Mouse (Mus musculus): ENCODE data around the gene S100g. TPM values are rescaled to one million over a fixed set of nuclear protein-coding genes. Genes with fewer than 3 reads are reported as not detected.

S100g gene
- polyA plus RNA-seq, 1 experiment from 2014 or later, result 305 TPM

DNA sequence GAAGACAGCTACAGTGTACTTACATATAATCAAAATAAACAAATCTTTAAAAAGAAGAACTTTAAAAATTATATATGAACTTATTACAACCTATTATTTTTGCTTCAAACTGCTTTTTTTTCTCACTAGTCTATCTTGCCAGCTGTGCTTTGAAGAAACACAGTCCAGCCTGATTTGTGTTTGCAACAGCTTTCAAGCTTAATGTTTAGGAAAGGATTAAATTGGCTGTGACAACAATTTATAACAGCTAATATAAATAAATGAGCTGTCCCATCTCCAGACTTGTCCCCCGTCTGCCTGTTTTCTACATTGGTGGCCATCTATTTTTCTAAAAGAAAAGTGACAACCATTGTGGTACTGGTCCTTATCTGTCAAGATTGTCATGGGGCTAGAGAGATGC, 22.4 kb downstream of the S100g start:
- Histone ChIP-seq H3K36me3 (ENCODE audit: control insufficient read depth, insufficient read depth, low read length) (no peaks in the 10 kb centered on the region), H3K9ac (ENCODE audit: low read depth, low read length) (no peak overlapping the region), H3K4me1 (ENCODE audit: control insufficient read depth, insufficient read depth, low read length) (no peaks in the 10 kb centered on the region), H3K27ac (ENCODE audit: low read length) (no peak overlapping the region), H3K9me3 (ENCODE audit: control insufficient read depth, low read length) (no peaks in the 10 kb centered on the region), H3K4me3 (ENCODE audit: low read length) (no peak overlapping the region), H3K27me3 (replicated peaks; ENCODE audit: control insufficient read depth, insufficient read depth, low read length) (no peaks in the 10 kb centered on the region), H3K4me2 (ENCODE audit: low read depth, low read length) (no peak overlapping the region)
- ATAC-seq, result no peak
- 60% methylated on average over 1 of the region's 1 CpGs for WGBS

DNA sequence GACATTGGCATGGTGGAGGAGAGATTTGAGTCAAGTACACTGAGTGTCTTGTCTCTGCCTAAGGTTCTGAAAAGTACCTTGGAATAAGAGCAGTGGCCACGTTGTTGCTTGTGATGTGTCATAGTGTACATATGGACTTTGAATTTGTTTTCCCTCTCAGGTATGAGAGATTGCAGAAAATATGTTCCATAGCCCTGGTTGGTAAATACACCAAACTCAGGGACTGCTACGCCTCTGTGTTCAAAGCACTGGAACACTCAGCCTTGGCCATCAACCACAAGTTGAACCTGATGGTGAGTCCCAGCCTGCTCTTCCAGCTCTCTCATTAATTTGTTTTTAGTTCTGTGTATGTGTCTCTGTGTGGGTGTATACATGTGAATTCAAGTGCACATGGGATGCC, 32.9 kb downstream of the S100g start:
- Histone ChIP-seq H3K4me2 (ENCODE audit: low read depth, low read length) (no peak overlapping the region), H3K27me3 (replicated peaks; ENCODE audit: control insufficient read depth, insufficient read depth, low read length) (no peaks in the 10 kb centered on the region), H3K36me3 (ENCODE audit: control insufficient read depth, insufficient read depth, low read length) (no peaks in the 10 kb centered on the region; the same call in 1 of the 2 replicates), H3K9me3 (ENCODE audit: control insufficient read depth, low read length) (no peaks in the 10 kb centered on the region), H3K4me3 (ENCODE audit: low read length) (no peak overlapping the region), H3K9ac (ENCODE audit: low read depth, low read length) (no peak overlapping the region), H3K27ac (ENCODE audit: low read length) (no peak overlapping the region), H3K4me1 (ENCODE audit: control insufficient read depth, insufficient read depth, low read length) (no peaks in the 10 kb centered on the region)
- no peak for ATAC-seq
- 86% methylated on average over 2 of the region's 2 CpGs for WGBS

DNA sequence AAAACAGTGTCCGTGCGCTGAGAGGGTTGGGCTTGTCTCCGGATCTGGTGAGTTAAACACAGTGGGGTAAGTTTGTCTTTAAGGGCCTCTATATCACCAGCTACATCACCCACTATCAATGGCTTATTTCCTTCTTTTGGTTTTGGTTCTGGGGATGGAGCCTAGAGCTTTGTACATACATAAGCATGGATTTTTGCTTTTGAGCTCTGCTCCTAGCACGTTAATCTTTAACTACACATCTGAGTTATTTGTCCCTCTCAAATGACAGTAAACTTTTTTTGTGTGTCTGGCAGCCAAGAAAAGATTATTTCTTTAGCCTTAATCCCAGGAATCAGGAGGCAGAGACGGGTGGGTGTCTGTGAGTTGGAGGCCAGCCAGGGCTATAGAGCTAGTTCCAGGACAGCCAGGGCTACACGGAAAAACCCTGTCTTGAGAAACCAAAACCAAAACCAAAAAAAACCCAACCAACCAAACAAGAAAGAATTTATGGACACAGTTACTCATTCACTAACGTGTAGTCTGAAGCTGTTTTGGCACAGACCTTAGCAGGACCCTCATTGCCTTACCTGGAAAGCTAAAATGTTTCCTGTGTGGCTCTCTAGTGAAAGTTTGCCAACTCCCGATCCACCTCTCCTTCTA, 42.8 kb downstream of the S100g start:
- 69% methylated on average over 8 of the region's 8 CpGs for whole genome bisulfite sequencing
- no peak for ATAC-seq
- no peak overlapping the region for H3K27ac ChIP-seq (ENCODE audit: low read length)
- no peaks in the 10 kb centered on the region for H3K36me3 ChIP-seq (ENCODE audit: control insufficient read depth, insufficient read depth, low read length)
- H3K9me3 ChIP-seq (ENCODE audit: control insufficient read depth, low read length), result no peaks in the 10 kb centered on the region
- H3K9ac ChIP-seq (ENCODE audit: low read depth, low read length), result no peak overlapping the region
- no peaks in the 10 kb centered on the region for H3K27me3 ChIP-seq (replicated peaks; ENCODE audit: control insufficient read depth, insufficient read depth, low read length)
- H3K4me2 ChIP-seq (ENCODE audit: low read depth, low read length), result no peak overlapping the region
- no peak overlapping the region for H3K4me3 ChIP-seq (ENCODE audit: low read length)
- no peaks in the 10 kb centered on the region for H3K4me1 ChIP-seq (ENCODE audit: control insufficient read depth, insufficient read depth, low read length)

DNA sequence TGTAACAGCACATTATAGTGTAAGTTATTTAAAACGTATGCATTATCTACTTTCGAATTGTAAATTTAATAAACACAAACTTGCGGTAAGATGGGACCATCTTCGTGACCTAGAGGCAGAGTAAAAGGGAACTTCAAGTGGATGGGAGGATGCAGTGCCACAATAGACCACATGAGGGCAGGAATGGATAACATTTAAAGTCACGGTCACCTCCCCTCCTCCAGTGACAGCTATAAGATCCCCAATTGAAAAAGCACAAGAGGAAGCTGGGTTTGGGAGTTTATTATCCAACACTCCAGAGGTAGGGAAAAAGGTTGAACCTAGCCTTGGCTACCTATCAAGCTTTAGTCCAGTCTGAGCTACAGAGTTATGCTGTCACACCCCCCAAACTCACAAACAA, 48.7 kb downstream of the S100g start:
- no peak overlapping the region for H3K4me3 ChIP-seq (ENCODE audit: low read length)
- ATAC-seq, result no peak
- WGBS, result 35% methylated on average over 5 of the region's 5 CpGs

DNA sequence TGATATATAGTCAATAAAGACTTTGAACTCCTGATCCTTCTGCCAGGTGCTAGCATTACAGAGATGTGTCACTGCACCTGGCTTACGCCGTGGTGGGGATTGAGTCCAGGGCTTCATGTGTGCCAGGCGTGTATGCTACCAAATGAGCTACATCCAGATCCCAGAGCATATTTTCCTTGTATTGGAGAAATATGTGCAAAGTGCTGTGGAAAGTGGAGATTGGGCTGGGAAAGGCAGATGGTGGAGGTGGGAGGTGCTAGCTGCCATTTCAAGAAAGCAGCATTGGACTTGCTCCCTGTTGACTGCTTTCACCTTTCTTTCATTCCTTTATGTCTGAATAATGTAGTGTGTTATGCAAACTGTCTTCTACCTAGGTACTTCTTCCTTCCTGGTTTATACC, 50.7 kb downstream of the S100g start:
- no peaks in the 10 kb centered on the region for H3K27me3 ChIP-seq (replicated peaks; ENCODE audit: control insufficient read depth, insufficient read depth, low read length)
- no peak overlapping the region for H3K4me3 ChIP-seq (ENCODE audit: low read length)
- no peak for ATAC-seq
- no peaks in the 10 kb centered on the region for H3K9me3 ChIP-seq (ENCODE audit: control insufficient read depth, low read length)
- WGBS, result 96% methylated on average over 3 of the region's 3 CpGs
- no peak overlapping the region for H3K9ac ChIP-seq (ENCODE audit: low read depth, low read length)
- H3K4me2 ChIP-seq (ENCODE audit: low read depth, low read length), result no peak overlapping the region
- no peaks in the 10 kb centered on the region for H3K4me1 ChIP-seq (ENCODE audit: control insufficient read depth, insufficient read depth, low read length)
- H3K27ac ChIP-seq (ENCODE audit: low read length), result no peak overlapping the region
- H3K36me3 ChIP-seq (ENCODE audit: control insufficient read depth, insufficient read depth, low read length), result peaks cover 4% of the 10 kb centered on the region; the same call in 1 of the 2 replicates

More for the DNA sequence above, 48.7 kb downstream of the S100g start:
- Histone ChIP-seq H3K27ac (ENCODE audit: low read length) (no peak overlapping the region), H3K4me1 (ENCODE audit: control insufficient read depth, insufficient read depth, low read length) (no peaks in the 10 kb centered on the region), H3K9me3 (ENCODE audit: control insufficient read depth, low read length) (no peaks in the 10 kb centered on the region), H3K9ac (ENCODE audit: low read depth, low read length) (no peak overlapping the region), H3K36me3 (ENCODE audit: control insufficient read depth, insufficient read depth, low read length) (peaks cover 3% of the 10 kb centered on the region; the same call in 1 of the 2 replicates), H3K27me3 (replicated peaks; ENCODE audit: control insufficient read depth, insufficient read depth, low read length) (no peaks in the 10 kb centered on the region), H3K4me2 (ENCODE audit: low read depth, low read length) (no peak overlapping the region)

Other genes starting within 250 kb of the S100g start
- gene Rbbp7, start 204.2 kb downstream of the S100g start, polyA plus RNA-seq (2015; fragmentation: Nextera tagmentation; extraction: Ambion mirVana), result 909 and 942 TPM in 2 replicates
- gene Txlng, start 135.1 kb downstream of the S100g start, polyA plus RNA-seq (2015; fragmentation: Nextera tagmentation; extraction: Ambion mirVana), result 12.1 and 13.4 TPM in 2 replicates
- 31.3 and 35.1 TPM in 2 replicates for gene Syap1, start 76.2 kb downstream of the S100g start, polyA plus RNA-seq (2015; fragmentation: Nextera tagmentation; extraction: Ambion mirVana)
- 54.7 and 69.4 TPM in 2 replicates for gene Ctps2, start 63.4 kb downstream of the S100g start, polyA plus RNA-seq (2015; fragmentation: Nextera tagmentation; extraction: Ambion mirVana)

All from intestine, embryonic 16.5 days (tissue).